Mouse (Mus musculus): ENCODE measurements at regions not wholly inside any gene's neighbourhood (a gene's known extent, or its start where the extent isn't known, plus 50 kb on each side); places are given as distances from the start of the nearest gene placed in this dataset.

- TF ChIP-seq CTCF (conservative IDR thresholded peaks at IDR 0.05; ENCODE audit: low read length) (no peak), NANOG (IDR thresholded peaks at IDR 0.05; ENCODE audit: borderline replicate concordance, low read length) (no peak), POU5F1 (IDR thresholded peaks at IDR 0.05; ENCODE audit: borderline replicate concordance, low read length) (no peak)
Measured at GRCm38 (mm10) chr3:21678734-21679133, 397.7 kb upstream of the Tbl1xr1 start.

All from E14TG2a.4 (cell line).